Mouse (Mus musculus) yolk sac, embryonic 10.5 days (tissue): ENCODE measurements around the gene Snapin.
A peak's percentile ranks its signal among the peaks of the same experiment; 100 is the strongest.

Experiments
- DNase-seq: peaks from one replicate; pipeline ENCODE4 v3.0.0-alpha.2; 2017; ENCODE audit warnings: low spot score

The Snapin gene

GRCm38 (mm10) chr3:90454931-90455330 is 35.9 kb downstream of the Snapin start:
- DNase-seq, result no peak

GRCm38 (mm10) chr3:90451396-90452095 is 39.3 kb downstream of the Snapin start:
- peak; percentile 89 for DNase-seq

GRCm38 (mm10) chr3:90450874-90451273 is 40.0 kb downstream of the Snapin start:
- peak; percentile 58 for DNase-seq

- no peak for DNase-seq
Measured at GRCm38 (mm10) chr3:90448626-90449025, 42.2 kb downstream of the Snapin start.

GRCm38 (mm10) chr3:90447123-90447494 is 43.7 kb downstream of the Snapin start:
- peak; percentile 54 for DNase-seq

- peak; percentile 95 for DNase-seq
Measured at GRCm38 (mm10) chr3:90446389-90447122, 44.3 kb downstream of the Snapin start.

GRCm38 (mm10) chr3:90445417-90446200 is 45.2 kb downstream of the Snapin start:
- DNase-seq, result no peak

GRCm38 (mm10) chr3:90443977-90444376 is 46.9 kb downstream of the Snapin start:
- no peak for DNase-seq

- DNase-seq, result no peak
Measured at GRCm38 (mm10) chr3:90440756-90441155, 50.1 kb downstream of the Snapin start.
